Mouse (Mus musculus) left cerebral cortex, adult 11 months (tissue): ENCODE results near the gene Wdr81.

Experiments
- DNase-seq: peaks from one replicate; pipeline ENCODE4 v3.0.0; 2022; ENCODE audit warnings: low spot score

Gene Wdr81

DNA sequence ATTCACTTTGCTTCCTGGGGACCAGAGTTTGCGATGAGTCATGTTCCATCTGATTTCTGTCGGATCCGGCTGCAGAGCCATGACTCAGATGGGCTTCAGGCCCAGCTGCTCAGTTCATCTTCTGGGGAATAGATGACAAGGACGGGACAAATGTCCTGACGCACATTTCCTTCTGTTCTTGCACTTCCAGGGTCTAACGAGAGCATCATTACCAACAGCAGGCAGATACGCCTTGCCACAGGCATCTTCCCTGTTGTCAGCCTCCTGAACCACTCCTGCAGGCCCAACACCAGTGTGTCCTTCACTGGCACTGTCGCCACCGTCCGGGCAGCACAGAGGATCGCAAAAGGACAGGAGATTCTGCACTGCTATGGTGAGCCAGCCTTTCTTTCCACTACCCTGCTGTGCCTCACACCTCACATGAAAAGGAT lies 55.1 kb downstream of the Wdr81 start:
- no peak for DNase-seq

DNA sequence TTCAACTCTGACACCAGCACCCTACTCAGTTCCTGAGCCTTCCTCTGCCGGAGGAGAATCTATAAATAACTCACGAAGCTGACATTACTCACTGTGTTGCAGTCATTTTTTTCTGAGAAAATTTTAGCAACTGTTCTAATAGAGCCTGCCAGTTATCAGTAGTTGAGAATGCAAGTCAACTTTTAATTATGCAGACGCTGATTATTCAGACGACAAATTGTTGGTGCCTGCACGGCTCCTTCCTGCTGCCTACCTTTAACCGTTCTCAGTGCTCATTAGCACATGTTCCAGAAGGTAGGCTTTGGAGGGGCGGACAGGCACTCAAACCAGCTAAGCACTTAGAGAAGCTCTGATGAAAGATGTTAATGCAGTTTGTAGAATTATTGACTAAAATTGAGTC lies 57.1 kb downstream of the Wdr81 start:
- DNase-seq: no peak

DNA sequence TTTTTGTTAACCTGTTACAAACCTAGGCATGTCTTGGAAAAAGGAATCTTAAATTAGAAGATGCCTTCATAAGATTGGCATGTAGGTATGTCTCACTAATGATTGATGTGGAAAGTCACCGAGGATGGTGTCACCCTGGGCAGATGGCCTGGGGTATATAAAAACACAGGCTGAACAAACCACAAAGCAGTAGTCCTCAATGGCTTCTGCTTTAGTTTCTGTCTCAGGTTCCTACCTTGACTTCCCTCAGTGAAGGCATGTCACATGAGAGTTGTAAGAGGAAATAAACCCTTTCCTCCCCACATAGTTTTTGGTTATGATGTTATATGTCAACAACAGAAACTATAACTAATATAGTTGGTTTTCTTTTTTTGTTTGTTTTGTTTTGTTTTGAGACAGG lies 58.9 kb downstream of the Wdr81 start:
- no peak for DNase-seq
